Mouse (Mus musculus) frontal cortex, postnatal 10 days (tissue): ENCODE data around the gene Tcirg1.

Source experiments
- DNase-seq, 2 experiments: peaks; one replicate each; pipeline ENCODE4 v3.0.0; 2022; ENCODE audit warnings: low spot score in 2 of 2, mixed read lengths in 1 of 2

Gene Tcirg1

DNA sequence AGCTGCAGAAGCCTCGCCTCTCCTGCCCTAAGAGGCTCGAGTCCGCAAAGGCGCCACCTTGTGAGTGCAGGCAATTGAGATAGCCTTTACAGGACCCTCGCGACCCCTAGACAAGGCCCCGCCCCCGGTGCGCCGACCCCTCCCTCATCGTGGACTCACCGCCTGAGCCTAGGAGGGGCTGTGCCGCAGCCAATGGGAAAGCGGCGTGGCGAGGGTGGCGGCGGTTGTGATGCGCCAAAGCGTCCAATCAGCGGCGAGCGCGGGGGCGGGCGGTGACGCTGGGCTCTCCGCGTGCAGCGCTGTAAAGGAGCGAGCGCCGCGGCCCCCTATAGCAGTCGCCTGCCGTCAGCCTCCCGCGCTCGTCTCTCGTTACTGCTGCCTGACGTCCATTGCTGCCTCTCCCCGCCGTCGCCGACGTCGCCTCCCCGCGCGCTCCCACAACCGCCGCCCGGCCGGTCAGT, 55.4 kb downstream of the Tcirg1 start, which contains the start of gene Chka:
Chka (plus strand) TSS at position 272 of the 461 bp plus-strand sequence.
- peak; percentile 96 to 99 for DNase-seq

- no peak for DNase-seq
These were observed 56.0 kb downstream of the Tcirg1 start for GRCm38 (mm10) chr19:3850847-3851469.

GRCm38 (mm10) chr19:3850076-3850475, 56.9 kb downstream of the Tcirg1 start:
- no peak for DNase-seq

- no peak for DNase-seq
These were observed 57.7 kb downstream of the Tcirg1 start for GRCm38 (mm10) chr19:3849251-3849650.

DNA sequence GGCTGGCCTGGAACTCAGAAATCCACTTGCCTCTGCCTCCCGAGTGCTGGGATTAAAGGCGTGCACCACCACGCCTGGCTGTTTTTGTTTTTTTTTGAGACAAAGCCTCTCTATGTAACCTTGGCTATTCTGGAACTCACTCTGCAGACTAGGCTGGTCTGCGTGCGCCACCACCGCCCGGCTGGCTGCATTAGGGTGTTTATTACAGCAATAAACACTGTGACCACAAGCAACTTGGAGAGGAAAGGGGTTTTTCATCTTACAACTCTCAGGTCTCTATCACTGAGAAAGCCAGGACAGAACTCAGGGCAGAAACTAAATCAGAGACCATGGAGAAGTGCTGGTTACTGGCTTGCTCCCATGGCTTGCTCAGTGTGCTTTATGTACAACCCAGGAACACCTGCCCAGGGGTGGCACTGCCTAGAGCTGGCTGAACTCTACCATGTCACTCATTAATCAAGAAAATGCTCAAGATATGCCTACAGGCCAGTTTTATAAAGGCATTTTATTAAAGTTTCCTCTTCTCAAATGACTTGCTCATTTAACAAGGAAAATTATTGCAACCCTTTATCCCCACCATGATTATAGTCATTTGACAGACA, 58.6 kb downstream of the Tcirg1 start:
- DNase-seq = no peak

GRCm38 (mm10) chr19:3847711-3848110, 59.2 kb downstream of the Tcirg1 start:
- DNase-seq = no peak

GRCm38 (mm10) chr19:3846676-3847604, 60.0 kb downstream of the Tcirg1 start:
- DNase-seq = no peak
